Mouse (Mus musculus) adrenal gland, adult 18-20 months (tissue): ENCODE results near the gene Rnaseh1. TPM values are rescaled to one million over a fixed set of nuclear protein-coding genes. Genes with fewer than 3 reads are reported as not detected.

Source experiments
- DNase-seq, 2 experiments: peaks; one replicate each; pipeline ENCODE4 v3.0.0; 2021 to 2022; ENCODE audit warnings: low spot score in 2 of 2
- total RNA-seq, 2 experiments: library from RNA; stranded (reverse); gene quantifications; 1 replicate in 1 of 2; 2 replicates in 1 of 2; pipeline ENCODE4 v1.2.3; 2021

Gene Rnaseh1
- total RNA-seq, 2 experiments from 2014 or later: 13.3 to 14.2 TPM

- no peak for DNase-seq
Measured at GRCm38 (mm10) chr12:28662628-28663027, 13.2 kb downstream of the Rnaseh1 start.

- no peak for DNase-seq
Measured at GRCm38 (mm10) chr12:28666734-28667133, 17.3 kb downstream of the Rnaseh1 start.

DNA sequence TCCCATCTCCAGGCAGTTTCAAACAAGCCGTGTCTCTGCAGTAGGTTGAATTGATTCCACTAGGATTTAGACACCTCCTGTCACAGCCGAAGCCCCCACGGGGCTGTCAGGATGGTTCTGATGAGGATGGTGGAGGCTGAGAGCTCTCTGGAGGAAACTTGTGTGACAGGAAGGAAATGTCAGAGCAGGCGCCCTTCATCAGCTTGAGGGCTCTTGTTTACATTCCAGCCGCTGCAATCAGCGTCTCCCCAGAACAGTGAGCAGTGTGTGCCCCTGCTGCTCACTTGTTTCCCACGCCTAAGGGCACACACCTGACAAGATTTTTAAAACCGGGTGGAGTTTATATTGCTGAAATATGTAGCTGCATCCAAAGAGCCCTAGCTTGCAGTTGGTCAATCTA lies 17.9 kb downstream of the Rnaseh1 start:
- no peak for DNase-seq

DNA sequence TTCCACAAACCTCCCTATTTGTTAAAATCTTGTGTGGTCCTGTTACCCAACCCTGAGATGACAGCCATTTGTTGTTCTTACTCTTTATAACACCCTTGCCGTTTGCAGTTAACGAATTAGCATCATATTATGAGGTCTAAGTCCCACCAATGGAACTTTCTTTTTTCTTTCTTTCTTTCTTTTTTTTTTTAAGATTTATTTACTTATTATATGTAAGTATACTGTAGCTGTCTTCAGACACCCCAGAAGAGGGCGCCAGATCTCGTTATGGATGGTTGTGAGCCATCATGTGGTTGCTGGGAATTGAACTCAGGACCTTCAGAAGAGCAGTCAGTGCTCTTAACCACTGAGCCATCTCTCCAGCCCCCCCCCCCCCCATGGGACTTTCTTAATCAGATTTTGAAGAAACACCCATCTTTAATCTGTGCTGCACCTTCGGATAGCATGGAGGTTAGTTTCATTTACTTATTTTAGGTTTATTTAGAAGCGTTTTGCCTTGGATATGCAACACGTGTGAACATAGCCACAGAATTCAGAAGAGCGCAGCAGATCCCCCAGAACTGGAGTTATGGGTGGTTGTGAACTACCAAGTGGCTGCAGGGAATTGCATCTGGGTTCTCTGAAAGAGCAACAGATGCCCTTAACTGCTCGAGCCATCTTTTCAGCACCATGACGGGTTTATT lies 24.8 kb downstream of the Rnaseh1 start:
- no peak for DNase-seq

DNA sequence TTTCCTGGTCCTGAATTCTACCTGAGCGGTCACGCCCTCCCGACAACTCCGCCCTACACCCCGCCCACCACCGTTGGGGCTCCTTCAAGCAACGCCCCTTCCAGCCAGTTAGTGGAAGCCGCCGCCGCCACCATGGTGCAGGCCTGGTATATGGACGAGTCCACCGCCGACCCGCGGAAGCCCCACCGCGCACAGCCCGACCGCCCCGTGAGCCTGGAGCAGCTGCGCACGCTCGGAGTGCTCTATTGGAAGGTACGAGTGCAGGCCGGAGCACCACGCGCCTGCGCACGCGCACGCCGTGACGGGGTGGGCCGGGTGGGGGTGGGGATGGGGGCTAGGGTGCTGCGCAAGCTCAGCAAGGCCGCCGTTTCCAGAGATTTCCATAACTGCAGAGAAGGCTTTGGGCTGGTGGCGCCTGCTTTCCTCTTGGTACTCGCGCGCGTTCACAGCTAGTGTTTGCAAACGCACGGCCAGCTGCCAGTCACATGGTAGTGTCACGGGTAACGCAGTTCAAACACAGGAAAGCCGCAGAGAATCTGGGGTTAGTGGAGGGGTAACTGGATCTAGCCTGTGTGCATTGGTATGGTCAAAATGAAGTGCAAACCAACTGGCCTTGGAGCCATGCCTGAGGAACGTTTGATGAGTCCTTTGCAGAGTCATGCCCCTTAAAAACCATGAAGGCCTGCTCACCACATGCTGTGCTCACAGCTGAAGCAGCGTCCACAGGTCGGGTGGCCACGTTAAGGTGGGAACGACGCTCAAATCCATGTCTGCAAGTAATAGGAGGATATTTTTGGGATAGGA lies 25.9 kb downstream of the Rnaseh1 start, which contains the start of gene Adi1:
Gene Adi1, plus strand, starts transcription at position 111 of the 804 bp plus-strand sequence.
- peak; percentile 71 to 72 for DNase-seq

GRCm38 (mm10) chr12:28675925-28676209 lies 26.5 kb downstream of the Rnaseh1 start:
- DNase-seq: no peak

DNA sequence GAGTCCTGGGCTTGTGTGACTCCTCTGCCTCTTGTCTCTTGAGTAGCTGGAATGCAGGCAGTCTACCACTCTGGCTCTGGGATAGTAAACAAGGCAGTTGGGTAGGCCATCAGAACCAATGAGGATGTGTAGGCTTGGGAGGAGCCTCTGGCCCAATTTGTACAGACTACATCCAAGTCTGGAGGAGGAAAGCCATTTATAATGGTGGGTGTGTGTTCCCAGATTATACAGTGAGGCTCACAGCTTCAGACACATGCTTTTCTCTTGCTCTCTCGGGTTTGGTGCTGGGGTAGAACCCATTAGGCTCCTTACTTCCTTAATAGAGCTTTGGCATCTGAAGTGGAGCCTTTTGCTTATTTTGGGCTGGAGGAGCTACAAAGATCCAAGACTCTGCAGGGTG lies 35.3 kb downstream of the Rnaseh1 start:
- no peak for DNase-seq

DNA sequence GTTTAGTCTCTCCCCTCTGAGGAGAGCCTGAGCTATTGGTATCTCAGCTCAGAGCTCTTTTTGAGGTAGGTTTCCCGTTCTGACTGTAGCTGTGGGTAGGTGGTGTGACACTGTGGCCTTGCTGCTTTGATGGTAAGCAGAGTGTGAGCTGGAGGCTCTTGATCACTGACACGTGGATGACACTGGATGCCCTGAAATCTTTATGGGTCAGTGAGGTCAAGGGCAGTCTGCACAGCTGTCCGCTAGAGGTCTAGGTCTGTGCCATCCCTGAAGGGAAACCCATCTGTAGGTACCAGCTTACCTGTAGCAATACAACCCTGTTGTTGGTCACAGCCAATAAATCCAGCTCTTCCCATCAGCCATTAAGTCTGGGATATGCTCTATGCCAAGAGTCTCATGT lies 36.4 kb downstream of the Rnaseh1 start:
- DNase-seq: no peak

DNA sequence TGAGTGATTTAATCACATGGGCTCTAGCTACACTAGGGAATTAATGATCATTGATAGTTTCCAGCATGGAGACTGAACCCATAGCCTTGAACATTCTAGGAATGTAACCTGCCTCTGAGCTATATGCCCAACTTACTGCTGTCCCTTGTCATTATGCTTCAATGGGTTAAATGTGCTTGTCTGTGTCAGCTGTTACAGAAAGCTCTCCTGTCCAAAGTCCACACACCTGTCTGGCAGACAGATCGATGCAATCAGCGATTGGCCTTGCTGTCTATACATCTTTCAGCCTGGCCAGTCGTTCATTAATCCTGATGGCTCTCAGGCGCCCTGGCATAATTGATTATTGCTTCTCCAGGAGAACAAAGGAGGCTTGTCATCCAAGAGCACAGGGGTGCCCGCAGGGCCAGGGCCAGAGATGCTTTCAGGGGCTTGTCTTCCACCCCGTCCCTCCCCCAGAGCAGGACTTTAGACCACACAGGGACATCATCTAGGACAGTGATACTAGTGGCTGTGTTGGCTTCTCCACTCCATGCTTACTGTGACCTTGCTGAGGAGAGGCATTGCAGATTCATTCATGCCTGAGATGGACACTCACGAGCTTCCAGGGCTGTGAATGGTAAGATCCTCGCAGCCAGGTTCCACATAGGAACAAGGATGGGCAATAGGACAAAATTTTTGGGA lies 36.9 kb downstream of the Rnaseh1 start:
- no peak for DNase-seq

GRCm38 (mm10) chr12:28688996-28689395 lies 39.6 kb downstream of the Rnaseh1 start:
- no peak for DNase-seq

DNA sequence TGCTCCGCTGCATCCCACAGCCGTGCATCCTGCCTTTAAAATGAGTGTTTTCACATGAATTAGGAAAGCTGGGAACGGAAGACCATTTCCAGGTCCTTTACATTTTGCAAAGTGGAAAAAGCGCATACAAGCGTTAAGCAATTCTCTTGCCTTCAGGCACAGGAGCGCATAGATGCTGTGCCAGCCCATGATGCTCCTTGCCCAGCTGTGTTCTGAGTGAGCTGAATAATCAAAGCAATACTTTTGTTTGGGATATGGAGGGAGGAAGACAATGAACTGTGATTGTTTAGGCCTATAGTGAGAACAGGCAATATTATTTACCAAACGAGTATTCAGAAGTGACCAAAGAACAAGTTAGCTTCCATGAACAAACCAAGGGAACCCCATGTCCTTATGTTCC lies 41.3 kb downstream of the Rnaseh1 start:
- DNase-seq: no peak

DNA sequence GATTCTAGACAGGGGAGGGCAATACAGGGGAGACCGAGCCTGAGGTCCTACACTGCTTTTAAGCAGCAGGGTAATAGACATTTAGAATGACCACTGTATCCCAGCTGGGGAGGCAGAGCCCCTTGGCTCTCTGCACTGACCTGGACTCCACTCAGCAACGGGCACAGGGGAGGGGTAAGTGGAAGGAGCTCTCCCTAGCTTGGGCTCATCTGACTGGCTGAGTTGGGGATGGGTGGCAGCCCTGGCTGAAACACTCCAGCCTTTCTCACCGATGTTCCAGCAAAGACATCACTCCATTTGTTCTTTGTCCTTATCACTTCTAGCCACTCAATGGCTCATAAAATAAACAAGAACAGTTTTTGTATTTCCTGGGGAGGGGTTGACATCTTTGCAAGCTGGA lies 44.3 kb downstream of the Rnaseh1 start:
- DNase-seq: no peak

- DNase-seq: no peak
Measured at GRCm38 (mm10) chr12:28694231-28694630, 44.8 kb downstream of the Rnaseh1 start.

- no peak for DNase-seq
Measured at GRCm38 (mm10) chr12:28694776-28695175, 45.4 kb downstream of the Rnaseh1 start.

DNA sequence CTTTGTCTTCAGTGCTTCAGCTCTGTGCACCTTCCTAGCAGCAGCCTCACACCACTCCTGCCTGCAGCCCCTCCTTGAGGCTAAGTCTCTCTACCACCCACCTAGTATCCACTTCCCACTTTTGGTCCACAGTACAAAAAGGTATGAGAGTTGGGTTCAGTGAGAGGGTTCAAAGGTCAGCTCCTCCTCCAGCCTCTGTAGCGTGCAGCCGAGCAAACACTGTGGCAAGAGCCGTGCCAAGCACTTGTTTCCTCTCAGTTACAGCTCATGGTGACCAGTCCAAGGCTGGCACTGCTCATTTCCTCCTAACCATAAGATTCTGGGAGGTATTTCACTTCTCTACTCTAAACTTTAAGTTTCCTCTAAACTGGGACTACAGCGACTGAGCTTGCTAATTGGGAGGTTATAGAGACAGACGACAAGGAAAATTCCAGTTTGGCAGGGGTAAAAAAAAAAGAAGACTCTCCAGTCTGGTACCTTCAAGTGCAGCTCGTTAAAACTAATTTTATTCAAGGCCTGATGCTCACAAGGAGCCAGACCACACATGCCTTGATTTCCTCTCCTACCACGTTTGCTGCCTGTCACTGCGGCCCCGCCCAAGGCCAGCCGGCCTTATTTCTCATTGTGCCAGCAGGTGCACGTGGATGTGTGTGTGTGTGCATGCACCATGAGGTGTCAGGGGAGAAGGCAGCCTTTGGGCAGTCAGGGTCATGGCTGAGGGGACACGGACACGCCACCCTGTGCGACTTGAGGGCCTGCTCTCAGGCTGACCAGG lies 48.6 kb downstream of the Rnaseh1 start:
- DNase-seq: no peak

DNA sequence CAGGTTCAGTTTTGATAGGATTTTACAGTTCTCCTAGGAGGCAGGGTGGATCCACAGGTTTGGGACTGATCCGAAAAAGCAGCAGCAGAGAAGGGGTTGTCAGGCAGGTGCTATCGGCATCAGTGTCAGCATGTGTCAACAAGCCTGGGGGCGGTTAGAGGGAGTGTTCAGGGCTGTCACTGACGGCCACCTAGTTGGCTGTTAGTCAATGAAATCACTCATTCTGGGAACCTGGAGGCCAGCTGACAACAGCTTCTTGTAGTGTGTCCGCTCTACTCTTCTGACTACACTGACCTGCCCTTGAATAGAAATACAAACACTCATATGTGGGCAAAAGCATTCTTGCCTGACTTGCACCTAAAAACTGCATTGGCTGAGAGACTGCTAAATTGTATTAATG lies 49.7 kb downstream of the Rnaseh1 start:
- DNase-seq: no peak

DNA sequence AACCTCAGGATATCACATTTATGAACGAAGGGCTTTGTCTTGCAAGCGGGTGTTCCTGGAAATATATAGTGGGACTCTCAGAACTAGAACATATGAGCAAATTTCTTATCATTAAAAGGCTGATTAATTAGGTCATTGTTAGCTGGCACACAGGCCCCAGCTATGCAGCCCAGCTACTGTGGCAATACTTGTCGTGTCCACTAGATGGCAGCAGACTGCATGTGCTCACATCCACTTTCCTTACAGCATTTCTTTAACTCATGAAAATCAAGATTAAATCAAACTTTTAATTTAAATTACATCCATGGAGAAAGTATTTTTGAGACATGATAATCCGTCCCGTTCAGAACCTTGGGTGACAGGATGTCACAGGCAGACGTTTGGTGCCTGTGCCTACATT lies 50.3 kb downstream of the Rnaseh1 start:
- DNase-seq: peak; percentile 66 to 74

- peak in 1 of 2 experiments; percentile 18 for DNase-seq
Measured at GRCm38 (mm10) chr12:28700101-28700511, 50.7 kb downstream of the Rnaseh1 start.

DNA sequence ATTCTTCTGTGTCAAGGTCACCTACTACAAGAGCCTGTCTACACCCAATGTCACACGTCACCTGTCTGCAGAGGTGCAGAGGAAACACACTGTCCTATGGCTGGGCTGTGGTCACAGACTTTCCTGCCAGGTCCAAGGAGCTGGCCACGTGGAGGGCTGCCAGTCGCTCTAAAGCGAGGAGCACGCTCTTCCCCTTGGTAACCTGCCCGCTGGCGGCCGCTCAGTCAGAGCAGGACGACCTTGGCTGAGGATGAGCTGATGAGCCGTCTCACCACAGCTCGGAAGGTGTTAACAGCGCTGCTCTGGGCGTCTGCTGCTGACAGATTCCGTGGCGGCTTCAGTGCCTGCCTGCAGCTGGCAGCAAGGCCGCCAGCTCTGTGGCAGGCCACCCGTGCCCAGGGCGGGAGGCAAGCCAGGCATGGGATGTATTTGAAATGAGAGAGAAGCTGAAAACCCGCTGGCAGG lies 51.2 kb downstream of the Rnaseh1 start:
- peak; percentile 47 to 51 for DNase-seq

- no peak for DNase-seq
Measured at GRCm38 (mm10) chr12:28701302-28701701, 51.9 kb downstream of the Rnaseh1 start.

DNA sequence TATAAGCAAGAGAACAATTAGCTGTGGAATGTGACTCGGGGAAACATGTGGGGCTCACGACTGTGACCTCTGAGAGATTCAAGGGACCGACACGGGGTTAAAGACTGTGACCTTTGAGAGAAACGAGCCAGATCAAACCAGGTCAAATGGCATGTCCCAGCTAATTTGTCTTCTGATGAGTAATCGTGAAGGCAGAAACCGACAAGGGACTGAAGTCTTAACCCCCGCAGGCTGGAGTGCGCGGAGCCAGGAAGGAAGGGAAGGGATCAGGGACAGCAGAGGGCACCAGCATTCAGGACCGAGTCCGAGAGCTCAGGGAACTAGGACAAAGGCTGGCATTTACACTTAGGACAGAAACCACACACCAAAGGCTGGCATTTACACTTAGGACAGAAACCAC lies 55.0 kb downstream of the Rnaseh1 start:
- peak; percentile 16 to 26 for DNase-seq
